Mouse (Mus musculus) forebrain, embryonic 16.5 days (tissue): ENCODE measurements around the gene Fignl1. TPM values are rescaled to one million over a fixed set of nuclear protein-coding genes. Genes with fewer than 3 reads are reported as not detected.

Source experiments
- ATAC-seq: fragments of 200-750 bp; cut with Nextera tagmentation; 2 replicates; pipeline ENCODE4 v1.8.0; 2017; ENCODE audit warnings: mild to moderate bottlenecking, moderate library complexity
- H3K27ac ChIP-seq: fragments of 300-500 bp; sonication (generic); 2 replicates; pipeline ENCODE4 v1.5.1; 2014; ENCODE audit warnings: low read length, control low read depth
- H3K27me3 ChIP-seq: fragments of 300-500 bp; sonication (generic); replicated peaks from 2 replicates; pipeline ENCODE4 v1.6.1; 2014; ENCODE audit warnings: low read length; ENCODE audit not compliant: control insufficient read depth, insufficient read depth
- H3K36me3 ChIP-seq: fragments of 300-500 bp; sonication (generic); 2 replicates; pipeline ENCODE4 v1.6.1; 2014; ENCODE audit not compliant: control insufficient read depth, insufficient read depth
- H3K4me1 ChIP-seq: fragments of 300-500 bp; sonication (generic); replicated peaks from 2 replicates; pipeline ENCODE4 v1.6.1; 2014; ENCODE audit warnings: low read length; ENCODE audit not compliant: control insufficient read depth, insufficient read depth
- H3K4me2 ChIP-seq: fragments of 300-500 bp; sonication (generic); 2 replicates; pipeline ENCODE4 v1.6.1; 2014; ENCODE audit warnings: mild to moderate bottlenecking, low read length, control low read depth
- H3K4me3 ChIP-seq: fragments of 300-500 bp; sonication (generic); replicated peaks from 2 replicates; pipeline ENCODE4 v1.5.1; 2014; ENCODE audit warnings: mild to moderate bottlenecking, low read length, control low read depth
- H3K9ac ChIP-seq: fragments of 300-500 bp; sonication (generic); replicated peaks from 2 replicates; pipeline ENCODE4 v1.6.1; 2014; ENCODE audit warnings: low read depth, low read length, control low read depth
- H3K9me3 ChIP-seq: fragments of 300-500 bp; sonication (generic); 2 replicates; pipeline ENCODE4 v1.6.1; 2016; ENCODE audit warnings: low read length; ENCODE audit not compliant: control insufficient read depth
- WGBS: fragments of 180-500 bp; shearing (Covaris S2); extraction: QIAGEN DNeasy Blood & Tissue Kit; methylation state at CpG from one replicate; pipeline ENCODE4 v1.1.7; 2014; 5-methylcytosine and 5-hydroxymethylcytosine counted together
- polyA plus RNA-seq: library from polyadenylated mRNA; unstranded; fragments of >200 nt; fragmentation: Nextera tagmentation; extraction: Ambion mirVana; gene quantifications from 2 replicates; pipeline ENCODE4 v1.2.1, GENCODE M21; 2015

Fignl1 gene
- polyA plus RNA-seq, 1 experiment from 2014 or later: 25.5 TPM

GRCm38 (mm10) chr11:11835791-11836190 is 27.0 kb upstream of the Fignl1 start:
- Histone ChIP-seq H3K36me3 (no peaks in the 10 kb centered on the region), H3K4me1 (0 out of 2 replicates have a peak, but pooled peaks cover 2% of the 10 kb centered on the region), H3K27ac (no peak overlapping the region), H3K27me3 (no peaks in the 10 kb centered on the region), H3K9me3 (no peaks in the 10 kb centered on the region), H3K4me2 (no peak overlapping the region), H3K9ac (no peak overlapping the region), H3K4me3 (no peak overlapping the region)
- ATAC-seq: no peak
- 87% methylated on average over 4 of the region's 4 CpGs for WGBS

GRCm38 (mm10) chr11:11835361-11835760 is 26.6 kb upstream of the Fignl1 start:
- ATAC-seq: no peak
- Histone ChIP-seq H3K4me3 (no peak overlapping the region), H3K9ac (no peak overlapping the region), H3K36me3 (no peaks in the 10 kb centered on the region), H3K27ac (no peak overlapping the region), H3K4me1 (0 out of 2 replicates have a peak, but pooled peaks cover 2% of the 10 kb centered on the region), H3K9me3 (no peaks in the 10 kb centered on the region), H3K4me2 (no peak overlapping the region), H3K27me3 (no peaks in the 10 kb centered on the region)
- 55% methylated on average over 6 of the region's 6 CpGs for WGBS

- H3K36me3 ChIP-seq: no peaks in the 10 kb centered on the region
- no peak overlapping the region for H3K4me2 ChIP-seq
- no peak overlapping the region for H3K4me3 ChIP-seq
- no peaks in the 10 kb centered on the region for H3K27me3 ChIP-seq
- H3K9ac ChIP-seq: no peak overlapping the region
- no peak for ATAC-seq
- peaks cover 13% of the 10 kb centered on the region for H3K4me1 ChIP-seq
- no peaks in the 10 kb centered on the region for H3K9me3 ChIP-seq
- H3K27ac ChIP-seq: no peak overlapping the region
- WGBS: 58% methylated on average over 8 of the region's 8 CpGs
These were observed 24.3 kb upstream of the Fignl1 start for GRCm38 (mm10) chr11:11833100-11833499.

GRCm38 (mm10) chr11:11832755-11833084 is 24.0 kb upstream of the Fignl1 start:
- Histone ChIP-seq H3K9me3 (no peaks in the 10 kb centered on the region), H3K4me2 (no peak overlapping the region), H3K9ac (no peak overlapping the region), H3K4me3 (no peak overlapping the region), H3K4me1 (peaks cover 13% of the 10 kb centered on the region), H3K27me3 (no peaks in the 10 kb centered on the region), H3K36me3 (no peaks in the 10 kb centered on the region), H3K27ac (no peak overlapping the region)
- ATAC-seq: no peak
- 27% methylated on average over 6 of the region's 6 CpGs for WGBS

GRCm38 (mm10) chr11:11831940-11832754 is 23.4 kb upstream of the Fignl1 start:
- H3K9ac ChIP-seq: no peak overlapping the region
- H3K27ac ChIP-seq: no peak overlapping the region
- H3K4me3 ChIP-seq: no peak overlapping the region
- H3K27me3 ChIP-seq: no peaks in the 10 kb centered on the region
- WGBS: 14% methylated on average over 6 of the region's 6 CpGs
- H3K36me3 ChIP-seq: no peaks in the 10 kb centered on the region
- no peak for ATAC-seq
- H3K4me2 ChIP-seq: no peak overlapping the region
- H3K4me1 ChIP-seq: peaks cover 13% of the 10 kb centered on the region
- no peaks in the 10 kb centered on the region for H3K9me3 ChIP-seq

- H3K27me3 ChIP-seq: no peaks in the 10 kb centered on the region
- no peak overlapping the region for H3K9ac ChIP-seq
- no peaks in the 10 kb centered on the region for H3K36me3 ChIP-seq
- 45% methylated on average over 6 of the region's 6 CpGs for WGBS
- peaks cover 13% of the 10 kb centered on the region for H3K4me1 ChIP-seq
- no peak overlapping the region for H3K4me3 ChIP-seq
- H3K4me2 ChIP-seq: no peak overlapping the region
- H3K27ac ChIP-seq: no peak overlapping the region
- H3K9me3 ChIP-seq: no peaks in the 10 kb centered on the region
- no peak for ATAC-seq
These were observed 22.8 kb upstream of the Fignl1 start for GRCm38 (mm10) chr11:11831526-11831925.

GRCm38 (mm10) chr11:11830884-11831495 is 22.2 kb upstream of the Fignl1 start:
- ATAC-seq: no peak
- H3K4me3 ChIP-seq: no peak overlapping the region
- no peaks in the 10 kb centered on the region for H3K36me3 ChIP-seq
- 41% methylated on average over 12 of the region's 12 CpGs for WGBS
- no peak overlapping the region for H3K27ac ChIP-seq
- no peaks in the 10 kb centered on the region for H3K9me3 ChIP-seq
- peaks cover 13% of the 10 kb centered on the region for H3K4me1 ChIP-seq
- no peak overlapping the region for H3K9ac ChIP-seq
- H3K27me3 ChIP-seq: no peaks in the 10 kb centered on the region
- no peak overlapping the region for H3K4me2 ChIP-seq

GRCm38 (mm10) chr11:11829161-11830000 is 20.6 kb upstream of the Fignl1 start:
- Histone ChIP-seq H3K4me2 (no peak overlapping the region), H3K27me3 (no peaks in the 10 kb centered on the region), H3K9me3 (no peaks in the 10 kb centered on the region), H3K9ac (no peak overlapping the region), H3K36me3 (no peaks in the 10 kb centered on the region), H3K4me1 (peaks cover 20% of the 10 kb centered on the region), H3K27ac (no peak overlapping the region), H3K4me3 (no peak overlapping the region)
- no peak for ATAC-seq
- WGBS: 21% methylated on average over 11 of the region's 11 CpGs

GRCm38 (mm10) chr11:11828761-11829160 is 20.0 kb upstream of the Fignl1 start:
- Histone ChIP-seq H3K36me3 (no peaks in the 10 kb centered on the region), H3K4me3 (no peak overlapping the region), H3K4me1 (peaks cover 21% of the 10 kb centered on the region), H3K27ac (no peak overlapping the region), H3K27me3 (no peaks in the 10 kb centered on the region), H3K9me3 (no peaks in the 10 kb centered on the region), H3K9ac (no peak overlapping the region), H3K4me2 (no peak overlapping the region)
- no peak for ATAC-seq
- 31% methylated on average over 6 of the region's 6 CpGs for WGBS
